Mouse (Mus musculus) heart, postnatal 10 days (tissue): ENCODE results near the gene Ly6g5c. TPM values are rescaled to one million over a fixed set of nuclear protein-coding genes. Genes with fewer than 3 reads are reported as not detected.
A peak's percentile ranks its signal among the peaks of the same experiment; 100 is the strongest.

Source experiments
- DNase-seq, 2 experiments: peaks; one replicate each; pipeline ENCODE4 v3.0.0; 2021
- intact Hi-C: fragments of 180-260 bp; cut with DNase I; formaldehyde crosslinking; loops from one replicate; pipeline ENCODE4 v1.15.1; 2025
- total RNA-seq, 2 experiments: library from RNA; stranded (reverse); gene quantifications; 2 replicates each; pipeline ENCODE4 v1.2.3; 2021

The Ly6g5c gene
- not detected for total RNA-seq

GRCm38 (mm10) chr17:35108097-35108496, at the start of gene Ly6g5c:
TSS of gene Ly6g5c (plus strand) at chr17:35108279.
- DNase-seq = no peak
- intact Hi-C loops = loop anchor here (5.0 kb wide), 1 partner anchor 46 kb away; no protein-coding TSS in a partner anchor

- intact Hi-C loops = loop anchor here (2.0 kb wide), 1 partner anchor 30 kb away; the partner anchor contains the start of gene Abhd16a
- DNase-seq = no peak
Observed at GRCm38 (mm10) chr17:35058316-35058715, 49.8 kb upstream of the Ly6g5c start.

GRCm38 (mm10) chr17:35058911-35059892, 48.9 kb upstream of the Ly6g5c start, which contains the start of gene Ddah2:
TSS of gene Ddah2 (plus strand) at chr17:35059035.
- intact Hi-C loops = loop anchor here (1.0 to 2.0 kb wide), 2 partner anchors 30 to 38 kb away; partner anchors contain the start of gene Abhd16a
- DNase-seq = peak; percentile 95

DNA sequence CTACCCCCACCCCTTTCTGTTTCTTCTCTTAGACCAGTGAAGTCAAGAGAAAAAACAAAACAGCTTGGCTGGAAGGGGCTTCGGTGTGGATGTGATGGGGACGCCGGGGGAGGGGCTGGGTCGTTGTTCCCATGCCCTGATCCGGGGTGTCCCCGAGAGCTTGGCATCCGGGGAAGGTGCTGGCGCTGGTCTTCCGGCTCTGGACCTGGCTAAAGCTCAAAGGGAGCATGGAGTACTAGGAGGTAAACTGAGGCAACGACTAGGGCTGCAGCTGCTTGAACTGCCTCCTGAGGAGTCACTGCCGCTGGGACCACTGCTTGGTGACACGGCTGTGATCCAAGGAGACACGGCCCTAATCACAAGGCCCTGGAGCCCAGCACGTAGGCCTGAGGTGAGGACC, 48.0 kb upstream of the Ly6g5c start:
- no peak for DNase-seq
- intact Hi-C loops = loop anchor here (5.0 kb wide), 1 partner anchor 47 kb away; the partner anchor contains the start of gene Ly6g5c

- intact Hi-C loops = loop anchor here (5.0 kb wide), 1 partner anchor 46 kb away; the partner anchor contains the start of gene Ly6g5c
- no peak for DNase-seq
Observed at GRCm38 (mm10) chr17:35060737-35061297, 47.3 kb upstream of the Ly6g5c start.

DNA sequence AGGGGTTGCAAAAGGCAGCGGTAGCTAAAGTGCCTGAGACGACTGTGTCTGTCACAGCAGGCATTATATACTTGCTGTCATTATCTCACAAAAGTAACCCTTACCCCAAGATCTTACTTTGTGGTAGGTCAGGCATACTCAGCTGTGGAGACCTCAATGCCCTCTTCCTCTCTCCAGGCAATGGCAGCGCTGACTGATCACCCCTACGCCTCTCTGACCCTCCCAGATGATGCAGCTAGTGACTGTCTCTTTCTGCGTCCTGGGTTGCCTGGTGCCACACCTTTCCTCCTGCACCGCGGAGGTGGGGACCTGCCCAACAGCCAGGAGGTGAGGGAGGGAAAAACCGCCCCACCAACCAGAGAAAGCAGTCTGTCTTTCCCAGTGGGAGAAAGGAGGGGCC, 46.8 kb upstream of the Ly6g5c start:
- intact Hi-C loops = loop anchor here (5.0 kb wide), 1 partner anchor 46 kb away; the partner anchor contains the start of gene Ly6g5c
- no peak for DNase-seq

- peak in 1 of 2 experiments; percentile 59 for DNase-seq
- intact Hi-C loops = loop anchor here (5.0 kb wide), 1 partner anchor 44 kb away; the partner anchor contains the start of gene Ly6g5c
Observed at GRCm38 (mm10) chr17:35063466-35063865, 44.6 kb upstream of the Ly6g5c start.

- no peak for DNase-seq
- intact Hi-C loops = loop anchor here (5.0 kb wide), 1 partner anchor 43 kb away; the partner anchor contains the start of gene Ly6g5c
Observed at GRCm38 (mm10) chr17:35064378-35064877, 43.7 kb upstream of the Ly6g5c start.

- peak in 1 of 2 experiments; percentile 62 for DNase-seq
- intact Hi-C loops = loop anchor here (5.0 kb wide), 1 partner anchor 42 kb away; the partner anchor contains the start of gene Ly6g5c
Observed at GRCm38 (mm10) chr17:35064951-35065947, 42.8 kb upstream of the Ly6g5c start, which contains the start of gene Ly6g6c. TSS of gene Ly6g6c (plus strand) at chr17:35065388.

DNA sequence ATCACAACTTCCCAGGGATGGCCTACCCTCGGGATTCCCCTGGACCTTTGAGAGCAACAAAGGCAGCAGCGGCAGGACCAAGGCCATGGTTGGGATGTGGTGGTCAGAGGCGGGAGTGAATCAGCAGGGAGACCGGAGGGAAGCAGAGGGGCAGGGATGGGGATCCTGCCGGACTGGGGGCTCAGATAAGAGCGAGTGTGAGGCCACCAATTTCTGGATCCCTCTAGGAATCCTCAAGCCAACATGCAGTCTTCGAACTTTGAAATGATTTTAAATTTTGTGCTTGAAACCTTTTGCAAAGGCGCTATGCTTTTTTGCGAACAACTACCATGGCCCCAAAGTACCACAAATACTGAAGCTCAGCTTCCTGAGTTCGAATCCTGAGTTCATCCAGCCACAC, 42.0 kb upstream of the Ly6g5c start, which contains the start of gene Mpig6b:
Gene Mpig6b (minus strand): TSS at position 101 of the 400 bp plus-strand sequence.
- no peak for DNase-seq
- intact Hi-C loops = no loop called here

GRCm38 (mm10) chr17:35068213-35068914, 39.7 kb upstream of the Ly6g5c start:
- intact Hi-C loops = no loop called here
- DNase-seq = no peak

DNA sequence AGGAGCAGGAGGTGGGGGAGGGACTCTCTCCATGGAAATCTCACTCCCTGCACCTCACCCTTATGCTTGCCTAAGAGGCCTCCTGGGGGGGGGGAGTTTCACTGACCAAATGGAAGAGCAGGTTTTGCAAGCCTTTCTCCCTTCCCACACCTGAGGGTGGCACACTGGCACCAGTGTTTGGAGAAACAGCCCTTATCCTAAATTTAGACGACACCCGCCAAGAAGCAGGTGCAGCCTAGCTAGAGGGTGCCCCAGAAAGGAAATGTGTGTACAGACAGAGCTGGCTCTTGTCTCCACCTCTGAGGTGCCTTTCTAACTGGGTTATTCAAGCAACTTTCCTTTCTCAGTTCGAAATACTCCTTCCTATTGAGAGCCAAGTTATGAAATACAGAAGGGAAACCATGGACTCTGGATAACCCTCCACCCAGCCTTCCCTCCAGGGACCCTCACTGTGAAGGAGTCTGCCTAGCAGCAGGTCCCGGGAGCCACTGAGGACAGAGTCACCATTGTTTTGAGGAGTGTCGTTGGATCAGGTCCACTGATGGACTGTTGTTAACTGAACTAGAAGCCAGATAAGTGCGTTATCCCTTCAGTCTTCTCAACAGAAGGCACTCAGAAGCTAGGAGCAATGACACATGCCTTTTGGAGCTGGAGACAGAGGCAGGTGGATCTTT, 37.4 kb upstream of the Ly6g5c start:
- intact Hi-C loops = no loop called here
- peak in 1 of 2 experiments; percentile 37 for DNase-seq

- intact Hi-C loops = no loop called here
- no peak for DNase-seq
Observed at GRCm38 (mm10) chr17:35071454-35071853, 36.6 kb upstream of the Ly6g5c start.

GRCm38 (mm10) chr17:35074097-35074496, 34.0 kb upstream of the Ly6g5c start:
- intact Hi-C loops = no loop called here
- DNase-seq = no peak

- intact Hi-C loops = no loop called here
- DNase-seq = no peak
Observed at GRCm38 (mm10) chr17:35076507-35077176, 31.4 kb upstream of the Ly6g5c start, which contains the start of gene Ly6g6e. TSS of gene Ly6g6e (plus strand) at chr17:35076902.

GRCm38 (mm10) chr17:35077285-35077684, 30.8 kb upstream of the Ly6g5c start:
- intact Hi-C loops = no loop called here
- DNase-seq = no peak

DNA sequence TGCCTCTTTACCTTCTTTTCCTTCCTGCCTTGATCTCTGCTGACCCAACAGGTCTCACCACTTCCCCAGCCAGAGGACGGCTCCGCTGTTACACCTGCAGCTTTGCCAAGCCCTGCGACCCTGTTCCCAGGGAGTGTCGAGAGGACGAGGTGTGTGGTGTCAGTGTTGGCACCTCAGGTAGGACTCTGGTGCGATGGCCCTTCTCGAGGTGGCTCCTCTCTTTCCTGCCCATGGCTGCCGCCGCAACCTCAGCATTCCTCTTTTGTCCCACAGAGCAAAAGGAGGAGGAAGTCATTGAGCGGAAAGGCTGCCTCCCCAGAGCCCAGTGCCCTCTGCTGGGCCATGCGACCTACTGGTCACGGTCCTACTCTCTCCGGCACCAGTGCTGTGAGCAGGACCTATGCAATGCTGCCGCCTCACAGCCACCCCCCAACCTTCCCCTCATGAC, 30.3 kb upstream of the Ly6g5c start, which contains the start of gene Ly6g6d:
Gene Ly6g6d (minus strand): TSS at position 280 of the 448 bp plus-strand sequence.
- intact Hi-C loops = loop anchor here (2.0 kb wide), 1 partner anchor 57 kb away; no protein-coding TSS in a partner anchor
- peak; percentile 63 to 68 for DNase-seq
